Mouse (Mus musculus): ENCODE results near the gene Cox5a. TPM values are rescaled to one million over a fixed set of nuclear protein-coding genes. Genes with fewer than 3 reads are reported as not detected.

Cox5a gene
- polyA plus RNA-seq, 1 experiment: 135 TPM

- Histone ChIP-seq H3K36me3 (ENCODE audit: control insufficient read depth, insufficient read depth, low read length) (no peaks in the 10 kb centered on the region), H3K4me1 (ENCODE audit: control insufficient read depth, insufficient read depth, insufficient read length) (peaks cover 20% of the 10 kb centered on the region; the same call in 1 of the 2 replicates), H3K4me3 (ENCODE audit: extremely low read depth, insufficient read depth, insufficient read length) (peak within 1 kb of the TSS; percentile 95), H3K27ac (ENCODE audit: insufficient read depth, low read length) (peak within 1 kb of the TSS; percentile 93), H3K27me3 (ENCODE audit: control insufficient read depth, insufficient read depth, low read length) (no peaks in the 10 kb centered on the region)
- TF ChIP-seq POLR2A (IDR thresholded peaks at IDR 0.05; ENCODE audit: low read depth, low read length) (peak; percentile 87), CTCF (IDR thresholded peaks at IDR 0.05; ENCODE audit: extremely low read depth, insufficient read depth, insufficient read length, insufficient replicate concordance) (0 out of 2 replicates have a peak, but pooled peaks have one; percentile 9)
- DNase-seq (ENCODE audit: low read depth in 1 of 2, low spot score in 2 of 2): peak; percentile 91 to 92
- under 1% methylated on average over 37 of the region's 37 CpGs for WGBS
Observed at GRCm38 (mm10) chr9:57560861-57561710, 40.0 kb downstream of the Cox5a start, which contains the start of gene Scamp2. Scamp2 (plus strand) TSS chr9:57560943.

- Histone ChIP-seq H3K36me3 (ENCODE audit: control insufficient read depth, insufficient read depth, low read length) (no peaks in the 10 kb centered on the region), H3K4me1 (ENCODE audit: control insufficient read depth, insufficient read depth, insufficient read length) (peaks cover 20% of the 10 kb centered on the region; the same call in 1 of the 2 replicates), H3K4me3 (ENCODE audit: extremely low read depth, insufficient read depth, insufficient read length) (peak overlapping the region; percentile 95; the same call in 1 of the 2 replicates), H3K27me3 (ENCODE audit: control insufficient read depth, insufficient read depth, low read length) (no peaks in the 10 kb centered on the region), H3K27ac (ENCODE audit: insufficient read depth, low read length) (peak overlapping the region; percentile 93)
- 8% methylated on average over 13 of the region's 13 CpGs for WGBS
- no peak for TF ChIP-seq POLR2A (IDR thresholded peaks at IDR 0.05; ENCODE audit: low read depth, low read length)
- no peak for TF ChIP-seq CTCF (IDR thresholded peaks at IDR 0.05; ENCODE audit: extremely low read depth, insufficient read depth, insufficient read length, insufficient replicate concordance)
- DNase-seq (ENCODE audit: low read depth in 1 of 2, low spot score in 2 of 2): peak; percentile 40 to 48
Observed at GRCm38 (mm10) chr9:57561711-57562099, 40.6 kb downstream of the Cox5a start.

- H3K27ac ChIP-seq (ENCODE audit: insufficient read depth, low read length): peak overlapping the region; percentile 12; the same call in 1 of the 2 replicates
- DNase-seq (ENCODE audit: low read depth in 1 of 2, low spot score in 2 of 2): no peak
- H3K36me3 ChIP-seq (ENCODE audit: control insufficient read depth, insufficient read depth, low read length): no peaks in the 10 kb centered on the region; the same call in 1 of the 2 replicates
- TF ChIP-seq POLR2A (IDR thresholded peaks at IDR 0.05; ENCODE audit: low read depth, low read length): no peak
- TF ChIP-seq CTCF (IDR thresholded peaks at IDR 0.05; ENCODE audit: extremely low read depth, insufficient read depth, insufficient read length, insufficient replicate concordance): no peak
- WGBS: 54% methylated on average over 4 of the region's 4 CpGs
- H3K4me1 ChIP-seq (ENCODE audit: control insufficient read depth, insufficient read depth, insufficient read length): peaks cover 20% of the 10 kb centered on the region; the same call in 1 of the 2 replicates
- no peak overlapping the region for H3K4me3 ChIP-seq (ENCODE audit: extremely low read depth, insufficient read depth, insufficient read length)
- H3K27me3 ChIP-seq (ENCODE audit: control insufficient read depth, insufficient read depth, low read length): no peaks in the 10 kb centered on the region
Observed at GRCm38 (mm10) chr9:57562896-57563372, 41.9 kb downstream of the Cox5a start.

GRCm38 (mm10) chr9:57564609-57565008 is 43.5 kb downstream of the Cox5a start:
- no peak for DNase-seq (ENCODE audit: low read depth in 1 of 2, low spot score in 2 of 2)
- Histone ChIP-seq H3K4me3 (ENCODE audit: extremely low read depth, insufficient read depth, insufficient read length) (no peak overlapping the region), H3K27me3 (ENCODE audit: control insufficient read depth, insufficient read depth, low read length) (no peaks in the 10 kb centered on the region), H3K4me1 (ENCODE audit: control insufficient read depth, insufficient read depth, insufficient read length) (peaks cover 20% of the 10 kb centered on the region; the same call in 1 of the 2 replicates), H3K36me3 (ENCODE audit: control insufficient read depth, insufficient read depth, low read length) (peaks cover 6% of the 10 kb centered on the region), H3K27ac (ENCODE audit: insufficient read depth, low read length) (no peak overlapping the region)
- WGBS: 57% methylated on average over 6 of the region's 6 CpGs
- TF ChIP-seq POLR2A (IDR thresholded peaks at IDR 0.05; ENCODE audit: low read depth, low read length): no peak

- DNase-seq (ENCODE audit: low read depth in 1 of 2, low spot score in 2 of 2): no peak
- peaks cover 17% of the 10 kb centered on the region; the same call in 1 of the 2 replicates for H3K4me1 ChIP-seq (ENCODE audit: control insufficient read depth, insufficient read depth, insufficient read length)
- H3K27me3 ChIP-seq (ENCODE audit: control insufficient read depth, insufficient read depth, low read length): no peaks in the 10 kb centered on the region
- TF ChIP-seq CTCF (IDR thresholded peaks at IDR 0.05; ENCODE audit: extremely low read depth, insufficient read depth, insufficient read length, insufficient replicate concordance): no peak
- TF ChIP-seq POLR2A (IDR thresholded peaks at IDR 0.05; ENCODE audit: low read depth, low read length): no peak
- H3K4me3 ChIP-seq (ENCODE audit: extremely low read depth, insufficient read depth, insufficient read length): no peak overlapping the region
- peaks cover 6% of the 10 kb centered on the region for H3K36me3 ChIP-seq (ENCODE audit: control insufficient read depth, insufficient read depth, low read length)
- H3K27ac ChIP-seq (ENCODE audit: insufficient read depth, low read length): no peak overlapping the region
- 35% methylated on average over 10 of the region's 10 CpGs for WGBS
Observed at GRCm38 (mm10) chr9:57565741-57566221, 44.7 kb downstream of the Cox5a start.

- WGBS: 82% methylated on average over 8 of the region's 8 CpGs
- no peak for DNase-seq (ENCODE audit: low read depth in 1 of 2, low spot score in 2 of 2)
- no peak for TF ChIP-seq CTCF (IDR thresholded peaks at IDR 0.05; ENCODE audit: extremely low read depth, insufficient read depth, insufficient read length, insufficient replicate concordance)
- no peak for TF ChIP-seq POLR2A (IDR thresholded peaks at IDR 0.05; ENCODE audit: low read depth, low read length)
Observed at GRCm38 (mm10) chr9:57566846-57567245, 45.8 kb downstream of the Cox5a start.

More at GRCm38 (mm10) chr9:57566846-57567245, 45.8 kb downstream of the Cox5a start:
- H3K36me3 ChIP-seq (ENCODE audit: control insufficient read depth, insufficient read depth, low read length): peaks cover 6% of the 10 kb centered on the region
- no peak overlapping the region for H3K27ac ChIP-seq (ENCODE audit: insufficient read depth, low read length)
- no peaks in the 10 kb centered on the region for H3K27me3 ChIP-seq (ENCODE audit: control insufficient read depth, insufficient read depth, low read length)
- no peak overlapping the region for H3K4me3 ChIP-seq (ENCODE audit: extremely low read depth, insufficient read depth, insufficient read length)
- peaks cover 16% of the 10 kb centered on the region; the same call in 1 of the 2 replicates for H3K4me1 ChIP-seq (ENCODE audit: control insufficient read depth, insufficient read depth, insufficient read length)
